Mouse (Mus musculus) retina, postnatal 7 days (tissue): ENCODE measurements around the gene Esp6.
"Not testable (repeated sequence)": the region's sequence is repeated elsewhere in the genome, so short reads cannot be mapped to it uniquely, and the experiment has no call there.

Experiments used
- DNase-seq: peaks from one replicate; pipeline ENCODE4 v3.0.0-alpha.2; 2012; ENCODE audit warnings: low read depth, low spot score

The Esp6 gene

GRCm38 (mm10) chr17:40561207-40561606 is at the start of gene Esp6:
Gene Esp6, plus strand, starts transcription at chr17:40561507.
- DNase-seq: no peak

- no peak for DNase-seq
Observed at GRCm38 (mm10) chr17:40519818-40520217, 41.5 kb upstream of the Esp6 start, which contains the start of gene Esp8. Gene Esp8, plus strand, starts transcription at chr17:40520022.

- no peak for DNase-seq
Observed at GRCm38 (mm10) chr17:40529813-40530212, 31.5 kb upstream of the Esp6 start.

- DNase-seq: no peak
Observed at GRCm38 (mm10) chr17:40531147-40531546, 30.2 kb upstream of the Esp6 start.

- not testable (repeated sequence) for DNase-seq
Observed at GRCm38 (mm10) chr17:40547005-40547404, 14.3 kb upstream of the Esp6 start.

- no peak for DNase-seq
Observed at GRCm38 (mm10) chr17:40553470-40553869, 7.8 kb upstream of the Esp6 start.

- DNase-seq: not testable (repeated sequence)
Observed at GRCm38 (mm10) chr17:40583906-40584305, 22.6 kb downstream of the Esp6 start.

GRCm38 (mm10) chr17:40591297-40591696 is 30.0 kb downstream of the Esp6 start:
- DNase-seq: no peak

- DNase-seq: no peak
Observed at GRCm38 (mm10) chr17:40598294-40598693, 37.0 kb downstream of the Esp6 start, which contains the start of gene Esp4. Gene Esp4, plus strand, starts transcription at chr17:40598594.
